Mouse (Mus musculus) gastrocnemius, postnatal 14 days (tissue): ENCODE results near the gene Zfp644. TPM values are rescaled to one million over a fixed set of nuclear protein-coding genes. Genes with fewer than 3 reads are reported as not detected.
"Not testable (repeated sequence)": the region's sequence is repeated elsewhere in the genome, so short reads cannot be mapped to it uniquely, and the experiment has no call there.

Experiments used
- DNase-seq: peaks from one replicate; pipeline ENCODE4 v3.0.0; 2021; ENCODE audit warnings: mixed read lengths
- intact Hi-C: fragments of 180-260 bp; cut with DNase I; formaldehyde crosslinking; loops from one replicate; pipeline ENCODE4 v1.15.1; 2025; ENCODE audit warnings: low total_unique reads
- long read RNA-seq, 2 experiments: library from polyadenylated mRNA; stranded (forward); transcript quantifications; one replicate each; pipeline ENCODE4 v2.0.0; 2021
- total RNA-seq, 2 experiments: library from RNA; stranded (reverse); gene quantifications; 2 replicates each; pipeline ENCODE4 v1.2.3; 2021

Zfp644 gene
- total RNA-seq, result 10 to 100 TPM; 40.2 to 43.9 TPM
- long read RNA-seq, experiment 1, full-length matches to known transcripts, result 2 of 9 reads
- long read RNA-seq, experiment 1, partial matches to known transcripts, result 1 of 9 reads
- long read RNA-seq, experiment 1, other reads (novel, unspliced or antisense), result 6 of 9 reads
- long read RNA-seq, experiment 2, full-length matches to known transcripts, result 1 of 12 reads
- long read RNA-seq, experiment 2, partial matches to known transcripts, result 1 of 12 reads
- long read RNA-seq, experiment 2, other reads (novel, unspliced or antisense), result 10 of 12 reads

DNA sequence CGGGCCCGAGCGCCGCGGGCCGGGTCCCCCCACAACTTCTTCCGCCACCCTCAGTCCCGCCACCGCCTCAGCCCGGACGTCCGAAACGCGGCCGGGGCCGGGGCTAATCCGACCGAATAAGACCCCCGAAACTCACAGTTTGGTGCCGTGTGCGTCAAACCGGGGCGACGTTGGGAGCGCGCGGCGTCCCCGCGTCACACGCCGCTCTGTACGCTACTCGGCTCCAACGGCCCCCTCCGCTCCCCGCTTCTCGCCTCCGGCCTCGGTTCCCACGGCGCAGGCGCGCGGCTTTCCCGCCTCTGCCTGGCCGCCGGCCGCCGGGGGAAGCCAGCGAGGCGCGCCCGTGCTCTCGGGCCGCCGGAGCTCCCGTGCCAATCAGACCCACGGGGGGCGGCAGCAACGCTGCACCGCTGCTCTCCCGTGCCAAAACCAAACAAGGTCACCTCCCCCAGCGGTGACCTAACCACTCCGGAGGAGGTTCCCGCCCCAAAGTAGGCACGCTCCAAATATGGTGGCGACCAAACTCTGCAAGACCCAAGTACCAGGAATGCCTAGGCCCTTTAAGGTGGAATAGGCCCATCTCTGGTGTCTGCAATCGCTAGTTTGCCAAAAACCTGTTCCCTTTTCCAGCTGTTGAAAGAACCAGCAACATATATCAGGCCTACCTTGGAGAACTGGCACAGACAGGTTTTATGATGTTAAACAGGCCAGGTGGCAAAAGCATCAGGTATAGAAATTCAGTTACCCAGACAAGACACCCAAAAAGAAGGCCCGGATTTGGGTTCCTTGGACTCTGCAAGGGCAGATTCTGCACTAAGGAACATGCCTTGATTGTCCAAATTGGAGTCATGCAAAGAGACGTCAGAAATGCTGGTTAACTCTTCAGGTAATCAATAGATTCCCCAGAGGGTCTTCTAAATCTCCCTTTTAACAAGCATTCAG lies at the start of gene Zfp644:
Gene Zfp644 (minus strand): TSS at position 892 of the 942 bp plus-strand sequence.
- intact Hi-C loops, result no loop called here
- DNase-seq, result peak; percentile 89

DNA sequence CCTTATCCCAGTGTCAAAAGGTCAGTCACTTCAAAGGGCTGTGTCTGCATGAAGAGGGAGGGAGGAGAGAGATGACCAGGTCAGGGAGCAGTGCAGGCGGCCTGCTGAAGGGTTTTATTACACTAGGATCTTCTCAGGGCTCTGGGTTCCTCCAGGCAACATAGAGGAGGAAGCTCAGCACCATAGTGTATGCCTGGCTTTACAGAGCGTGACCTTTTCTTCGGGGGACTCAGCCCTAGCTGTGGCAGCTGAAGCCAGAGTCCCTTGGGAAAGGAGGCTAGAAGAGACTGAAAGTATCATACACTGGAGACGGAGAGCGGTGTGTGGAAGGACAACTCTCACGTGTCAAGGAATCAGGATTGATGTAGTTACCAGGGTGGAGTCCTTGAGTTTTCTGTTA lies 42.6 kb upstream of the Zfp644 start:
- no peak for DNase-seq
- intact Hi-C loops, result no loop called here

DNA sequence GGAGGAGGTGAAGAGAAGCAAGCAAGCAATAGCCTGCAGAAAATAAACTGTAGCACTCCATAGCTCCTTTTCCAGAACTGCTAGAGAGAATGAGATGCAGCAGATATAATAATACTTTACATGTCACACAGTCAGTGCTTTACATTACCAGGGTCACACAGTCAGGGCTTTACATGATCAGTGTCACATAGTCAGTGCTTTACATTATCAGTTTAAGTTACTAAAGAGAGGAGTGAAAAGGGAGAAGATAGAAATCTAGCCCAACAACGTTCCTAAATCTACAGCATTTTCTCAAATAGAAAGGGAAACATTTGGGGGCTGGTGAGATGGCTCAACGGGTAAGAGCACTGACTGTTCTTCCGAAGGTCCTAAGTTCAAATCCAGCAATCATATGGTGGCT lies 26.4 kb upstream of the Zfp644 start:
- DNase-seq, result no peak
- intact Hi-C loops, result no loop called here

DNA sequence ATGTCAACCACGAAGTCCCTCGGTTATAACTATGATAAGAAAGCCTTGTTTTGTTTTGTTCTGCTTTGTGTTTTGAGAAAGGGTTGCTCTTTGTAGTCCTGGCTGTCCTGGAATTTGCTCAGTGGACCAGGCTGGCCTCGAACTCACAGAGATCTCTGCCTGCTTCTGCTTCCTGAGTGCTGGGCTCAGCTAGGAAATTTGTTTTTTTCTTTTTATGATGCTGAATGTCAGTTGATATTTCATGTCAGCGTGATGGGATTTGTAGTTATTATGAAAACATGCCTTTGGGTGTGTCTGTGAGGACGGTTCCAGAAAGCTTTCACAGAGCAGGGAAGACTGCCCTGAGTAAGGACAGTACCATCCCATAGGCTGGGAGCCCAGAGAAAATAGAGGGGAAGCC lies 25.7 kb upstream of the Zfp644 start:
- intact Hi-C loops, result no loop called here
- DNase-seq, result no peak

DNA sequence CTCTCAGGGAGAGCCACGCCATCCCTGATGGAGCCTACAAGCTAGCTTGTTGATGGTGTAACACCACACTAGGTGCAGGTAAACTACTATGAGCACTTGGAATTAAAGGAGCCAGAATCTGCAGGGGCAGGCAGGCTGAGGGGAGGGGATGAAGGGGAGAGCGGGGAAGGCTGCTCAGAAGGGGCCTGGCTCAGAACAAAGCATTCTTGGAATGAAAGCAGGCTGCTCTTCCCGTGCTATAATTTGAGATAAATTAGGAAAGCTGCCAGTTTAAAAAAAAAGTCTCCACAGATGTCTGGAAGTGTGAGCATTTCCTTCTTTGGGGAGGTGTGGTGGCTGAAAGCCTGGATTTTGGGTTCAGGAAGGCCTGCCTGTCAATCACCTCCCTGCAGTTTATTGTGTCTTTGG lies 14.8 kb upstream of the Zfp644 start:
- intact Hi-C loops, result no loop called here
- DNase-seq, result no peak

DNA sequence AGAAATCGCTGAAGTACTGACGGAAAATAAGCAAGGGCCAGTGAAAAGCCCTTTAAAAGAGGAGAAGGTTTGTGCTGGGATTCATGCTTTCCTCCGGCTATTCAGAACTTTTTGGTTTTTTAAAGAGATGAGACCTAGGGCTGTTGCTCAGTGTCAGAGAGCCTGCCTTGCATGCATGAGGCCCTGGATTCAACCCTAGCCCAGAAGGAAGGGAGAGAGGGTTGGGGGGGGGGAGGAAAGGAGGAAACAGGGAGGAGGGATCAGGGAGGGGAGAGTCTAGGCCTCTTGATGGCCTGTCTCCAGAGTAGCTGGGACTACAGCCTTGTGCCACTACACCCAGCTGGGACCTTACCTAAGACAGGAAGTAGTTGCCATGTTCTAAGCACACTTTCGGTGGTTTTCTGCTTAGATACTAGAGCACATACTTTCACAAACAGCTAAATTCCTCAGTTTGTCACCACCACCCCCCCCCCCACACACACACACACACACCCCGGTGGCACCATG lies 14.2 kb upstream of the Zfp644 start:
- DNase-seq, result no peak
- intact Hi-C loops, result no loop called here

DNA sequence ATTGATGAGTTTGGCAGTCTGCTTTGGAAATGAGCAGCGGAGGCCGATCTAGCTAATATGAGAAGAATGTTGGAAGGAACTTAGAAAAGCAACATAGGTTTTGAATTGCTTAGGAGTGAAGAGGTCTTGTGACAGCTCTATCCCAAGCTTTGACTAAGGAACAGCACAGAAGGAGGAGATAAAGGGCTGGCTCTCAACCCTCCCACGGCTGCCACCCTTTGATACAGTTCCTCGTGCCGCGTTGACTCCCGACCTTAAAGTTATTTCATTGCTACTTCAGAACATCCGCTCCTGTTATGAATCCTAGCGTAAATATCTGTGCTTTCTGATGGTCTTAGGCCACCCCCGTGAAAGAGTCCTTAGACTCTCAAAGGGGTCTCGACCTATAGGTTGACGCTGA lies 13.5 kb upstream of the Zfp644 start:
- DNase-seq, result no peak
- intact Hi-C loops, result no loop called here

DNA sequence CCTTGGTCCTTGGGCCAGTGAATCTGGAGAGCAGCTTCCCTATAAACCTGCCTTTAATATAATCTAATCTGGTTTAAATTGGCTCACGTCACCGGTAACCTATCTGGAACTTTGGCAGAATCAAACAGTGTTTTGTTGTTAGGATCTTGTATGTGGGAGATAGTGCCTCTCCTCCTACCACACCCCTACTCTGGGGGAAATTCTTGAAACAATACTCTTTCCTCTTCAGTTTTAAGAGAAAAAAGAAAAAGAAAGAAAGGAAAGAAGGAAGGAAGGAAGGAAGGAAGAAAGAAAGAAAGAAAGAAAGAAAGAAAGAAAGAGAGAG lies 13.0 kb upstream of the Zfp644 start:
- DNase-seq, result no peak
- intact Hi-C loops, result no loop called here

DNA sequence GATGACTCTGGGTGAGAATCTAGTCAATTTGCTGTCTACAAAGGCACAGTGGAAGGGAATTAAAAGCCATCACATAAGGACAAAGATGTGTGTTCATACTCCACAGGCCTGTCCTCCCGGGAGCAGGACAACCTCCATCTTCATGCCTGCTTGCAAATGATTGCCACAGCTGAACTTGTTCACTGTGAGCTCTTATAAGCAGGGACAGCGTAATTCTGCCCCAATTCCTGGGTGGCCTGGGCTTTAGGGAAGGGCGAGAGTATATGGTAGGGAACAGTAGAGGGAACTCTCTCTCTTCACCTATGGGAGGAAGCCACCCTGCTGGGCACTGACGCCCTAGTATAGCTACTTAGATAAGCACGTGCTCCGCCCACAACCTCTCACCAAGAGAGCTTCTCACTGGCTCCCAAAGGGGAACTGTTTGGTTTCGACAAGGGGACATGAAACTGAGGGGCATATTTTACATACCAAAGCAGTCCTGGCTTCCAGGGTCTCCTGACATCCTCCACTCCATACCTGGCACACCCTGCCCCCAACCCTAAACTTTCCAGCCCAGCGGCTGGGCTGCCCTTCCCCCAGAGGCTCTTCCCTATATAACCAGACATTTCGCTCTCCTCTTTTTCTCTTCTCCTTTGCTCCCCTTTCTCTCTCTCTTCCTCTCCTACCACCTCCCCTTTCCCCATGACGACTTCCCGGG lies 12.4 kb upstream of the Zfp644 start:
- intact Hi-C loops, result no loop called here
- no peak for DNase-seq

DNA sequence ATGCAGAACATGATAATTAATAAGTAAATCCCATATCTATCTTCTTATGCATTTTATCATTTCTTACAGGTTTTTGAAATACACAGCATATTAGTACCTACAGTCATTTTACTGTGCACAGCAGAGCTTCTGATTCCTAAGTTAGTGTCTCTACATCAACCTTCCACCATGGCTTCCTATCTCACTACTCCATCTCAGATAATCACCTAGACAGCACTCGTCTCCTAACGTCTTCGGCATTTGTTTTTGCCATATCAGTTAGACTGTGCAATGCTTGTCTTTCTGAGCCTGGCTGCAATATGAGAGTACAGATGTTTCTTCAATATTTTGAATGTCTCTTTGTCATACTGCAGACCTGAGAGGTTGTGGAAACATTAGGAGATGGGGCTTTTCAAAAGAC lies 9.3 kb upstream of the Zfp644 start:
- no peak for DNase-seq
- intact Hi-C loops, result no loop called here

DNA sequence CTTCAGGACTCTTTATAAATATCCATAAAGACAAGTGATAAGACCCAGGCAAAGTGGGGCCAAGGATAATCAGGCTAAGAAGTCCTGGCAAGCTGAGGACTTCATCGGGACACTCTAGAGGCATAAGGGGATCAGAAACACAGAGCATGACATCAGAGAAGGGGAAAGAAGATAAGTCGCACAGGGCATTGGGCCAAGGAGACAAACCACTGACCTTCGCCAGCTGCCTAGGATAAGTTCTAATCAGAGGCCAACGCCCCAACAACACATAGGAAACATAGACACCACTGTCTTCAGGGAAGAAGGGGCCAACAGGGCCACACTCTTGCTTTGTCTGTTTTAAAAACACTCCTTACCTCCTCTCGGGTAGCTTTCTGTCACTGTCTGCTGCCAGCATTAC lies 8.1 kb upstream of the Zfp644 start:
- intact Hi-C loops, result no loop called here
- DNase-seq, result no peak

DNA sequence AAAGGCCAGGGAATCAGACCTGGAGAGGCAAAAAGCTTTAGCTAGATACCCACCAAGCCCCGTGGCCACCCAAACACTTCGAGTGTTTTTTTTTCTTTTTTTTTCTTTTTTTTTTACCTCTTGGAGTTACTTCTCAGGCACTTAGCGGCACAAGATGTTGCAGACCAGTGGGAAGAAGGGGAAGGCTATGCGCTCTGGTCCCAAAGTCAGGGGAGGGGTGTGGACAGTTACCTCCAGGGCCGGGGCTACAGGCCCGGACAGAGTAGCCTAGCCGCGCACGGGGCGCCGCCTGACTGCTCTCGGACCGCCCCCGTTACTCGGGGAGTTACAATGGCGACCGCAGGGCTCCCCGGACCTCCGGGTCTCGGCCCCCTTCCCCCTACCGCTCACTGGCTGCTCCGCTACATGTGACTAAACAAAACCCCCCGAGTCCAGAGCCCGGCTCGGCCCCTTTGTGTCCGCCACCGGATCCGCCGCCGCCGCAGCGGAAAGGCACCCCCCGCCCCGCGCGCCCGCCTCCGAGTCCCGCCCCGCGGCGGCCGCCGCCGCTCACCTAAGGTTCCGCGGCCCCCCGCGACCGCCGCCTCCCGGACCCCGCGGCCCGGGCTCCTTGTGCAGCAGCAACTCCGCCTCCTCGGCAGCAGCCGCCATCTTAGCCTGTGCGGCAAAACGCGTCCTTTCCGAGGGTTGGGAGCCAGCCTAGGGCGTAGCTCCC lies 1.2 kb downstream of the Zfp644 start:
- intact Hi-C loops, result no loop called here
- peak; percentile 81 for DNase-seq

DNA sequence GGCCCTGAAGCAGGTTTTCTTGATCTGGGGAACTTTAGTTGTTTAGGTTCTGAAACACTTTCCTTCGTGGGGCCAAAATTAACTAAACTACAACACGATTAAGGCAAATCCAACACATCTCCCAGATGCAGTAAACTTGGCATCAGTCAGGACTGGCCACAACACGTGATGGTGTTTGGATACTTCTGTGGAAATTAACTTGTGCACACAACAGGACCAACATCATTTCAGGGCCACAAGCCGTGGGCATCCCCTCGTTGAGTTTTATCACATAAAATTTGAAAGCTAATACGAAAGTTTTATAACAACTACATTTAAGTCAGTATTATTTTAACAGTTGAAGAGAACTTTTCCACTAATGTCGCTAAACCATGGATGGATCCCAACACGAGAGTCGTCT lies 1.9 kb downstream of the Zfp644 start:
- intact Hi-C loops, result no loop called here
- no peak for DNase-seq

DNA sequence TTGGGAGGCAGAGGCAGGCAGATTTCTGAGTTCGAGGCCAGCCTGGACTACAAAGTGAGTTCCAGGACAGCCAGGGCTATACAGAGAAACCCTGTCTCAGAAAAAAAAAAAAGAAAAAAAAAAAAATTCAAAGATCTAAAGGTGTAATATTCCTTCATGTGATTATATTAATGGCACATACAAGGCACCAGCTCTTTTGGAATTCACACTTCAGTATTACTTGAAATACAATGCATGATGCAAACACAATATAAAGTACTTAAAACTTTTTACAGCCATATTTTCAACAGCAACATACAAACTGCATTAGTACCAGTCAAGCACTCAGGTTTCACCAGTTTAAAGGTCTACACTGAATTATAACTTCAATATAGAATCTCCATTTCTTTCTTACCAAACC lies 2.4 kb downstream of the Zfp644 start:
- intact Hi-C loops, result no loop called here
- DNase-seq, result no peak

DNA sequence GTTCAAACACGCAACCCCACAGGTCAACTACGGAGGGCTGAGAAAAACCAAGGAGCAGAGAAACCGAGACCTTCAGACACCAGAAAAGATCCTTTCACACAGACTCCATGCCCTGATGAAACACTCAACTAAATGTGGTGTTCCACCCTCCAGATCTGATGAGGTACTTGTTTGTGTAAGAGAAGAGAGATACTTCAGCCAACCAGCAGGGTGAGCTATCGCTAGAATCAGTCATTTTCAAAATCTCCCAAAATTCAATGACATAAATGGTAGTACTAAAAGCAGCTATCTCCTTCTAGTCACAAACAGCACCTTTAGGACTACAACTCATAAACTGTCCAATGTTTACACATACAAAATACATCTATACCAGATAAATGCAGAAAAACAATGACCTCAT lies 4.1 kb downstream of the Zfp644 start:
- no peak for DNase-seq
- intact Hi-C loops, result no loop called here

DNA sequence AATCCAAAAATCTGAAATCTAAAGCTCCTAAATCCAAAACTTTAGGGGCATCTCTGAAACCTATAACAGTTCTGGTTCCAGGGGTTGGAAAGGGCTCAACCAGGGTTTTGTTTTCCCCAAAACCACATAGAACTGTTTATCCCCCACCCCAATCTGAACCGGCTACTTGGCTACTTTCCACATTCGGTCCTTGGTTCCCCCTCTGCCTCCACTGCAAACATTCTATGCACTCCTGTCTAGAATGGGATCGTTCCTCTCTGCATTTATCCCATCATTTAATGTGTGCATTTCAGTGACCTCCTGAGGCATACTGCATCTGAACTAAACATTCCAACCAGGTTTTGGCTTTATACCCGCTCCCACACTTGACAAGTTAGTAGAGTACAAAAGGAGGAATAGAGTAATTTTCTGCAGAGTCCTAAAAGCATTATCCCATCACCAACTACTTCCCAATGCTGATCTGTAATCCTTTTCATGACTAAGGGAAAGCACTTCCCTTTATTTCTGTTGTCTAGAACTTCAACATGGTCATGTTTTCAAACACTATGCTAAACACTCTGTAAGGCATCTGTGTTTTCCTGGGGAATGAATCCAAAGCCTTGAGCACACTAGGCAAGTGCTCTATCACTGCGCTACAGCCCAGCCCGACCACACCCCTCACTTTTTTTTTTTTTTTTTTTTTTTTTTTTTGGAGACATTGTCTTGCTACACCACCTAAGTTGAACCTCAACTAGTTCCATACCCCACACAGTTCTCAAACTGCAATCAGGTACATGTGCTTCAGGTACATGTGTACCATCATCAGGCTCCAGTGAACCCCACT lies 16.2 kb downstream of the Zfp644 start:
- DNase-seq, result no peak
- intact Hi-C loops, result no loop called here

DNA sequence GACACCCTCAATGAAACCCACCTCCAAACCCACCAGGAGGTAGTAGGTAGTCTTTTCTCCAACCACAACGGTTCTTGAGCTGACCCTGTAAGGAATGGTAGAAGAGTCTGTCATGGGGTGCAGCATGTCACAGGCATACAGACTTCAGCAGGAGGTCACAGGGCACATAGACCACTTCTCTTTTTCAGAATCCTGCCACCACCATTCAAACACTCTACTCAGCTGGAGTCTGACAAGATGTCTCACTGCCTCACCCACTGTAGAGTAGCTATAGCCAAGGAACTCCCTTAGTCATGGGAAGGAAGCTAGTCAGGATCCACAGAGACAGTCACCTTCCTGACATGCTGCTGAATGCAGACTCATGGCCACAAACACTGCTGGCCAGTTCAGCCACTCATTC lies 17.4 kb downstream of the Zfp644 start:
- intact Hi-C loops, result no loop called here
- DNase-seq, result no peak

DNA sequence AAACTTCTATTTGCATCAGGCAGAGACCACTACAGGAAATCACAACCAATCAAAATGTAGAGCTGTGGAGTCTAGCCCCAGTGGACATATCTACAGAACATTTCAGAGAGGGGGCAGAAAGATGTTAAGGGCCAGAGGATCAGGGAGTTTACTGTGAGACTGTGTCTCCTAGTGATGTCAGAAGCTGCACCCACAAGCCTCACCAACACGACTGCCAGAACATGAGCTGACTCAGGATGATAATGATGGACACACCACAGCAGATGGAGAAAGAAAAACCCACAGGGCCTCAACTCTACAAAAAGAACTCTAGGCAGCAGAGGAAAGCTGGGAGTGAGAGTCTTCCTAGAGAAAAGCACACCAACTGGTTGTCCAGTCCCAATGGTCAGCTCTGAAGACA lies 18.3 kb downstream of the Zfp644 start:
- DNase-seq, intact Hi-C loops: not testable (repeated sequence)

DNA sequence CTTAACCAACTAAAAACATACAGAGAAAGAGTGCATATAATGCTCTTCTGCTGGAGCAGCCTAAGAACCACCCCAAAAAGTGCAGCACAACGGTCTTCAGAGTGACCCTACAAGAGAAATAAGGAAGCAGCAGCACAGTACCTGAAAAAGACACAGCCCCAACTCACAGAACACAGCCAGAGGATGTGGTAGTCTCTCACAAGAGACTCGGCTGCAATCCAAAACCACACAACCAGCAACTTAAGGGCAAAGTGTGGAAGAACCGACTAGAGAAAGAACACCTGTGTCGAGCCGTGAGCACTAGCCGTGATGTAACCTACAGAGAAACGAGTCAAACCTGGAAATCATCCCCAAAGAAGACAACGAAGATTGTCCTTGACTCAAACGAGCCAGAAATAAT lies 20.3 kb downstream of the Zfp644 start:
- DNase-seq, result no peak
- intact Hi-C loops, result no loop called here
